Mouse (Mus musculus) bone marrow, adult 2 months (tissue): Measurements from ENCODE around the gene Xrra1.

Experiments used
- CTCF ChIP-seq: fragments of 200-500 bp; IDR thresholded peaks from 2 replicates; pipeline ENCODE4 v1.5.1; 2011; ENCODE audit warnings: low read length, control low read depth; ENCODE audit not compliant: control insufficient read depth, insufficient read depth
- POLR2A ChIP-seq: fragments of 200-500 bp; IDR thresholded peaks from 2 replicates; pipeline ENCODE4 v1.6.1; 2011; ENCODE audit warnings: low read depth, mild to moderate bottlenecking, control low read depth, low read length, borderline replicate concordance; ENCODE audit not compliant: control insufficient read depth

DNA sequence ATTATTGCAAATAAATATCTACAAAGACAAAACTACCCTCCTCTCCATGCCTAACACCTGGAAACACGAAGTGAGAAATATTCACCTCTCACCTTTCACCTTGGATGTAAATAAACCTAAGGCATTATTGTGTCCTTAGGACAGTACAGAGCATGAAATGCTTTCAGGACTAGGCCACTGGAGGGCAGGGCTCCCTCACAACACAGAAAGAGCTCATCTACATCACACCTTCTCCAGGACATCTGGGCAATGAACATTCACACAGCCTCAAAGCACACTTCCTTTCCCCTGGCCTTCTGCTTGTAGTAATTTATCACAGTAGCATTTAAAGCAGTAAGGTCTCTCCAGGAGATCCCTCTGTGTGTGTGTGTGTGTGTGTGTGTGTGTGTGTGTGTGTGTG is 76.8 kb downstream of the Xrra1 start:
- peak; percentile 32 for TF ChIP-seq CTCF
- no peak for TF ChIP-seq POLR2A
